Comparison of ENCODE assay signal across 27 mouse cellular contexts in the genomic region with DNA sequence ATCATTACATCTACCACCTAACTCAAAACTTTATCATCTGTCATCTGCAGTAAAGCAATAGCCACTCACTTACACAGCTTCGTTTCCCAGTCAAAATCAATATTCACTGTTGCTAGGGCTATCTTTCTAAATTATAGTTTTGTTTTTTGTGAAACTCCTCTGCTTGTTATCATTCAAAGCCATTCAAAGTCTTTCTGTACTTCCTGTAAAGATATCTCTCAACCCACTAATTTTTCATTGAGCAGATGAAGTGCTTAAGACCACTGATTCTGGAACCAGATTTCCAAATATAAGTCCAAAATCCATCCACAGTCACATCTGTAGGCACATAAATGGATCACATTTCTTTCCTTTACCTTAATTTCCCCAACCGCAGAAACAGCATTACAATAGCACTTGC.
"Had no signal": no experiment of that assay in that cellular context is flagged by ENCODE, and none has a peak within 500 bp of the region (broad histone marks: within the 10 kb centered on the region; RNA-seq: fewer than 3 reads in every experiment).

No protein-coding gene starts in this region.

- H3K4me2 ChIP-seq: embryonic facial prominence, embryonic 12.5 days; embryonic facial prominence, embryonic 13.5 days; embryonic facial prominence, embryonic 15.5 days; forebrain, embryonic 12.5 days; forebrain, embryonic 13.5 days; forebrain, embryonic 15.5 days had no signal

- DNase-seq: cerebellum, adult 9-10 months; cerebellum, adult 9-11 months; cerebellum, postnatal 10 days; cerebellum, postnatal 14 days; cerebellum, postnatal 25 days; cerebellum, postnatal 36 days; embryo, embryonic 11 days; forebrain, postnatal 0 days; gastrocnemius, adult 2 months; gastrocnemius, postnatal 10 days; gastrocnemius, postnatal 14 days; gastrocnemius, postnatal 25 days; gastrocnemius, postnatal 36 days; heart, adult 11 months; heart, adult 18-20 months; heart, adult 2 months had no signal

- H3K27me3 ChIP-seq: embryonic facial prominence, embryonic 12.5 days; embryonic facial prominence, embryonic 13.5 days; embryonic facial prominence, embryonic 15.5 days; forebrain, embryonic 12.5 days; forebrain, embryonic 13.5 days; forebrain, embryonic 15.5 days had no signal

- H3K36me3 ChIP-seq: embryonic facial prominence, embryonic 10.5 days; embryonic facial prominence, embryonic 12.5 days; embryonic facial prominence, embryonic 13.5 days; embryonic facial prominence, embryonic 15.5 days; forebrain, embryonic 10.5 days; forebrain, embryonic 12.5 days; forebrain, embryonic 15.5 days had no signal

- H3K27ac ChIP-seq: embryonic facial prominence, embryonic 10.5 days; embryonic facial prominence, embryonic 12.5 days; embryonic facial prominence, embryonic 13.5 days; embryonic facial prominence, embryonic 15.5 days; forebrain, embryonic 10.5 days; forebrain, embryonic 12.5 days; forebrain, embryonic 13.5 days; forebrain, embryonic 15.5 days; gastrocnemius, adult 2 months; heart, adult 2 months had no signal

- H3K4me3 ChIP-seq: embryonic facial prominence, embryonic 10.5 days; embryonic facial prominence, embryonic 12.5 days; embryonic facial prominence, embryonic 13.5 days; embryonic facial prominence, embryonic 15.5 days; erythroblast, embryonic 14.5 days; forebrain, embryonic 10.5 days; forebrain, embryonic 12.5 days; forebrain, embryonic 13.5 days; forebrain, embryonic 15.5 days; gastrocnemius, adult 2 months; heart, adult 2 months had no signal

- H3K9ac ChIP-seq: embryonic facial prominence, embryonic 12.5 days; embryonic facial prominence, embryonic 13.5 days; embryonic facial prominence, embryonic 15.5 days; forebrain, embryonic 12.5 days; forebrain, embryonic 13.5 days; forebrain, embryonic 15.5 days; forebrain, postnatal 0 days had no signal

- ATAC-seq: forebrain, embryonic 13.5 days; forebrain, embryonic 14.5 days; forebrain, embryonic 15.5 days; forebrain, embryonic 16.5 days; forebrain, postnatal 0 days had no signal

- H3K9me3 ChIP-seq: embryonic facial prominence, embryonic 10.5 days; embryonic facial prominence, embryonic 12.5 days; embryonic facial prominence, embryonic 13.5 days; embryonic facial prominence, embryonic 15.5 days; forebrain, embryonic 10.5 days; forebrain, embryonic 12.5 days; forebrain, embryonic 13.5 days; forebrain, embryonic 15.5 days had no signal

- H3K4me1 ChIP-seq: embryonic facial prominence, embryonic 10.5 days; embryonic facial prominence, embryonic 12.5 days; embryonic facial prominence, embryonic 13.5 days; embryonic facial prominence, embryonic 15.5 days; forebrain, embryonic 10.5 days; forebrain, embryonic 12.5 days; forebrain, embryonic 13.5 days; forebrain, embryonic 15.5 days had no signal
